Mouse (Mus musculus): ENCODE data around the gene Sec63. TPM values are rescaled to one million over a fixed set of nuclear protein-coding genes. Genes with fewer than 3 reads are reported as not detected.

Gene Sec63
- polyA plus RNA-seq, 1 experiment from 2014 or later = 17.6 TPM

Other genes starting within 250 kb of the Sec63 start
- not detected in 2 replicates for gene Nr2e1, start 177.9 kb upstream of the Sec63 start, polyA plus RNA-seq (2014; fragmentation: Nextera tagmentation; extraction: Ambion mirVana)
- 39.1 and 40.3 TPM in 2 replicates for gene Ostm1, start 177.7 kb upstream of the Sec63 start, polyA plus RNA-seq (2014; fragmentation: Nextera tagmentation; extraction: Ambion mirVana)
- gene Scml4, start 98.9 kb downstream of the Sec63 start, polyA plus RNA-seq (2014; fragmentation: Nextera tagmentation; extraction: Ambion mirVana) = 7.4 and 7.8 TPM in 2 replicates